Mouse (Mus musculus) midbrain, embryonic 15.5 days (tissue): ENCODE measurements around the gene Tbc1d10b. TPM values are rescaled to one million over a fixed set of nuclear protein-coding genes. Genes with fewer than 3 reads are reported as not detected.

ENCODE experiments used
- ATAC-seq: fragments of 200-750 bp; cut with Nextera tagmentation; replicated peaks from 2 replicates; pipeline ENCODE4 v1.8.0; 2017; ENCODE audit warnings: moderate TSS enrichment
- H3K27ac ChIP-seq: fragments of 300-500 bp; sonication (generic); 2 replicates; pipeline ENCODE4 v1.5.1; 2015; ENCODE audit warnings: mild to moderate bottlenecking, inconsistent platforms
- H3K27me3 ChIP-seq: fragments of 300-500 bp; sonication (generic); replicated peaks from 2 replicates; pipeline ENCODE4 v1.6.1; 2015; ENCODE audit warnings: inconsistent platforms
- H3K36me3 ChIP-seq: fragments of 300-500 bp; sonication (generic); replicated peaks from 2 replicates; pipeline ENCODE4 v1.6.1; 2015; ENCODE audit warnings: inconsistent platforms
- H3K4me1 ChIP-seq: fragments of 300-500 bp; sonication (generic); 2 replicates; pipeline ENCODE4 v1.6.1; 2015; ENCODE audit warnings: inconsistent platforms
- H3K4me2 ChIP-seq: fragments of 300-500 bp; sonication (generic); 2 replicates; pipeline ENCODE4 v1.6.1; 2015; ENCODE audit warnings: inconsistent platforms, mild to moderate bottlenecking, moderate library complexity
- H3K4me3 ChIP-seq: fragments of 300-500 bp; sonication (generic); 2 replicates; pipeline ENCODE4 v1.5.1; 2015; ENCODE audit warnings: mild to moderate bottlenecking, inconsistent platforms
- H3K9ac ChIP-seq: fragments of 300-500 bp; sonication (generic); 2 replicates; pipeline ENCODE4 v1.6.1; 2015; ENCODE audit warnings: mild to moderate bottlenecking, inconsistent platforms
- H3K9me3 ChIP-seq: fragments of 300-500 bp; sonication (generic); 2 replicates; pipeline ENCODE4 v1.6.1; 2016; ENCODE audit warnings: inconsistent platforms
- WGBS: fragments of 180-500 bp; shearing (Covaris S2); methylation state at CpG from one replicate; pipeline ENCODE4 v1.1.7; 2015; ENCODE audit warnings: mixed read lengths; 5-methylcytosine and 5-hydroxymethylcytosine counted together
- polyA plus RNA-seq: library from polyadenylated mRNA; unstranded; fragments of >200 nt; fragmentation: Nextera tagmentation; extraction: Ambion mirVana; gene quantifications from 2 replicates; pipeline ENCODE4 v1.2.1, GENCODE M21; 2015

Tbc1d10b gene
- polyA plus RNA-seq, 1 experiment from 2014 or later = 44.8 TPM

- Histone ChIP-seq H3K9me3 (no peaks in the 10 kb centered on the region), H3K4me3 (no peak overlapping the region), H3K36me3 (no peaks in the 10 kb centered on the region), H3K27ac (no peak overlapping the region), H3K9ac (no peak overlapping the region), H3K4me2 (no peak overlapping the region), H3K4me1 (peaks cover 33% of the 10 kb centered on the region), H3K27me3 (0 out of 2 replicates have a peak, but pooled peaks cover 4% of the 10 kb centered on the region)
- ATAC-seq = no peak
- WGBS = 74% methylated on average over 5 of the region's 5 CpGs
Observed at GRCm38 (mm10) chr7:127211014-127211745, 2.9 kb upstream of the Tbc1d10b start.

DNA sequence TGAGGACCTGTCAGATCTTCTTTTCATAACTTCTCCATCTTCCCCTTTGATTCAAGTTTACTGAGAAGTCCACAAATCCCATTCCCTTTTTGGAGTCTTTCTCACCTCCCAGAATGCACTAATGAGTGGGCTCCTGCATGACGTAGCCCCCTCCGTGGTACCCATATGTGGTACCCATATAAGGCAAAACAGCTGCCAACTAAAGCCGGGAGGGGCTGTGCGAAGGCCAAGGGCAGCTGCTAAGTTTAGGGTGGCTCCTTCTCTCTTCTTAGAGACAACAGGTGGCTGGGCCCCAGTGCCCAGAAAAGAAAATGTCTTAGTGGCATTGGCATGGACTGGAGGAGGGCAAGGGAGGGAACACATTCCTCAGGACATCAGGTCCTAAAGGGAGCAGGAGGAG lies 2.0 kb upstream of the Tbc1d10b start:
- Histone ChIP-seq H3K4me1 (peaks cover 40% of the 10 kb centered on the region), H3K27ac (no peak overlapping the region), H3K9ac (no peak overlapping the region), H3K36me3 (no peaks in the 10 kb centered on the region), H3K4me3 (no peak overlapping the region), H3K4me2 (no peak overlapping the region), H3K9me3 (no peaks in the 10 kb centered on the region), H3K27me3 (0 out of 2 replicates have a peak, but pooled peaks cover 4% of the 10 kb centered on the region)
- no peak for ATAC-seq
- 94% methylated on average over 4 of the region's 4 CpGs for WGBS

DNA sequence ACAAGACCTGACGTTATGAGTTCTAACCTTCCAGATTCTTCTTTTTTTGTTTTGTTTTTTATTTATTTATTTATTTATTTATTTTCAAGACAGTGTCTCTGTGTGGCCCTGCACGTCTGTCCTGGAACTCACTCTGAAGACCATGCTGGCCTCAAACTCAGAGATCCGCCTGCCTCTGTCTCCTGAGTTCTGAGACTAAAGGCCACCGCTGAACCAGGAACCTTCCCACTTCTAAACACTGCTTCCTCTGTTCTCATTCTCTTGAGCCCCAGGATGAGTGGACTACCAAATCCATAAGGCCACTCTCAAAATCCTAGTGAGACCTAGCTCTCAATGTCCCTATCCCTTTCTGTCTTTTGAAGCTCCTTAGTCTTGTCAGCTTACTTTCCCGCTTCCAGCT lies 1.6 kb upstream of the Tbc1d10b start:
- H3K4me2 ChIP-seq = peak overlapping the region; percentile 73
- 0 out of 2 replicates have a peak, but pooled peaks cover 4% of the 10 kb centered on the region for H3K27me3 ChIP-seq
- H3K4me1 ChIP-seq = peaks cover 40% of the 10 kb centered on the region
- no peak for ATAC-seq
- peak overlapping the region; percentile 90 for H3K27ac ChIP-seq
- H3K9ac ChIP-seq = peak overlapping the region; percentile 33; the same call in 1 of the 2 replicates
- no peak overlapping the region for H3K4me3 ChIP-seq
- H3K9me3 ChIP-seq = no peaks in the 10 kb centered on the region
- H3K36me3 ChIP-seq = no peaks in the 10 kb centered on the region
- 81% methylated on average over 5 of the region's 5 CpGs for WGBS

DNA sequence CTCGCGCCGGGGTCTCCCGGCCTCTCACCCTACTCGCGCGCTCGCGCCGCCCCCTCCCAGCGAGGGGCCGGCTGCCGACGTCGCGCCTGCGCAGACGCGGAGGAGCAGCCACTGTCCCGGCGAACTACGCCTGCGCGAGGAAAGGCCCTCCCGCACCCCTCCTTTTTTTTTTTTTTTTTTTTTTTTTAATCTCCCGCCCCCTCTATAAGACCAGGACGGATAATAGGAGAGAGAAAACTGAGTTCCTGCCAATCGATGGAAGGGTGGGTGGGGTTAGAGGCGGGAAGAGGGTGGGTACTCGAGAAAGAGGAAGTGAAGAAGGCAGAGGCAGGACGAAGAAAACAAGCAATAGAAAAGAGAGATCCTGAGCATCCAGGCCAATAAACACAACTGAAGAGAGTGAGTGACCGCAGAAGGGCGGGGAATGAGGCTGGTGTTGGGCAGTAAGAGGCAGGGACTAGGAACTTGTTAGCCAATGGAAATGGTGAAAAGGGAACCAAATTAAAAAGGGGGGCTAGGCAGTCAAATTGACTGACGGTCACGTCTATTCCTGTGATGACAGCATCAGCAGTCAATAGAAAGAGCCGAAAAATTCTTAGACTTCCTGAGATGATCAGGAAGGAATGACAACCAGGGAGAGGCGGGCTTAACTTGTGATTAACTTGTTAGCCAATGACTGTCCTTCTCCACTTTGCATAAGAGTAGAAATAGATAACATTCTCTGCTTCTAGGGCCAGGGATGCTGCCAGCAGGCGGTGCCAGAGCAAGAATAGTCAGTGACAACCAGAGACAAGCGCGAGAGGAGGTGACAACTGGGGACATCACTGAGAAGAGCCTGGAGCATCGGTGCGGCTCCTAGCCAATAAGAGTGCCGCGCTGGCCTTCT lies 528 bp upstream of the Tbc1d10b start, which contains the start of gene Mylpf:
Gene Mylpf (plus strand): TSS at position 338 of the 886 bp plus-strand sequence.
- peak within 1 kb of the TSS; percentile 97 for H3K9ac ChIP-seq
- peak; percentile 96 for ATAC-seq
- H3K27ac ChIP-seq = peak within 1 kb of the TSS; percentile 90
- peak within 1 kb of the TSS; percentile 99 for H3K4me2 ChIP-seq
- peak within 1 kb of the TSS; percentile 98 for H3K4me3 ChIP-seq
- under 1% methylated on average over 44 of the region's 44 CpGs for WGBS
- 0 out of 2 replicates have a peak, but pooled peaks cover under 1% of the 10 kb centered on the region for H3K36me3 ChIP-seq
- H3K27me3 ChIP-seq = 0 out of 2 replicates have a peak, but pooled peaks cover 1% of the 10 kb centered on the region
- peaks cover 42% of the 10 kb centered on the region for H3K4me1 ChIP-seq
- no peaks in the 10 kb centered on the region for H3K9me3 ChIP-seq

GRCm38 (mm10) chr7:127207374-127208294 lies 634 bp downstream of the Tbc1d10b start:
- peaks cover 42% of the 10 kb centered on the region for H3K4me1 ChIP-seq
- H3K27me3 ChIP-seq = no peaks in the 10 kb centered on the region
- peaks cover 11% of the 10 kb centered on the region; the same call in 1 of the 2 replicates for H3K36me3 ChIP-seq
- peak overlapping the region; percentile 90 for H3K27ac ChIP-seq
- 0 out of 2 replicates have a peak, but pooled peaks have one; percentile 5 for ATAC-seq
- under 1% methylated on average over 53 of the region's 53 CpGs for WGBS
- peak overlapping the region; percentile 98 for H3K4me3 ChIP-seq
- no peaks in the 10 kb centered on the region for H3K9me3 ChIP-seq
- peak overlapping the region; percentile 97 for H3K9ac ChIP-seq
- peak overlapping the region; percentile 99 for H3K4me2 ChIP-seq

- Histone ChIP-seq H3K27ac (no peak overlapping the region), H3K9me3 (no peaks in the 10 kb centered on the region), H3K4me1 (peaks cover 42% of the 10 kb centered on the region), H3K4me2 (peak overlapping the region; percentile 99), H3K9ac (peak overlapping the region; percentile 97), H3K27me3 (no peaks in the 10 kb centered on the region), H3K36me3 (peaks cover 13% of the 10 kb centered on the region; the same call in 1 of the 2 replicates), H3K4me3 (peak overlapping the region; percentile 98)
- no peak for ATAC-seq
- 65% methylated on average over 2 of the region's 2 CpGs for WGBS
Observed at GRCm38 (mm10) chr7:127206606-127207005, 1.7 kb downstream of the Tbc1d10b start.

GRCm38 (mm10) chr7:127196484-127196883 lies 11.8 kb downstream of the Tbc1d10b start:
- WGBS = 59% methylated on average over 11 of the region's 11 CpGs
- Histone ChIP-seq H3K9ac (peak overlapping the region; percentile 49), H3K4me2 (peak overlapping the region; percentile 78), H3K4me3 (peak overlapping the region; percentile 82), H3K4me1 (peaks cover 25% of the 10 kb centered on the region), H3K9me3 (no peaks in the 10 kb centered on the region), H3K27me3 (no peaks in the 10 kb centered on the region), H3K36me3 (peaks cover 62% of the 10 kb centered on the region), H3K27ac (peak overlapping the region; percentile 79)
- ATAC-seq = no peak

GRCm38 (mm10) chr7:127195544-127196295 lies 12.5 kb downstream of the Tbc1d10b start, which contains the start of gene Cd2bp2:
TSS of gene Cd2bp2 (minus strand) at chr7:127196050.
- Histone ChIP-seq H3K4me1 (peaks cover 25% of the 10 kb centered on the region), H3K36me3 (peaks cover 57% of the 10 kb centered on the region), H3K4me3 (peak within 1 kb of the TSS; percentile 82), H3K9me3 (no peaks in the 10 kb centered on the region), H3K4me2 (peak within 1 kb of the TSS; percentile 78), H3K9ac (peak within 1 kb of the TSS; percentile 69), H3K27me3 (no peaks in the 10 kb centered on the region), H3K27ac (peak within 1 kb of the TSS; percentile 90)
- under 1% methylated on average over 51 of the region's 51 CpGs for WGBS
- ATAC-seq = peak; percentile 97

- Histone ChIP-seq H3K4me2 (peak overlapping the region; percentile 78), H3K9me3 (no peaks in the 10 kb centered on the region), H3K27ac (no peak overlapping the region), H3K36me3 (peaks cover 51% of the 10 kb centered on the region), H3K27me3 (no peaks in the 10 kb centered on the region), H3K9ac (peak overlapping the region; percentile 69), H3K4me1 (peaks cover 25% of the 10 kb centered on the region), H3K4me3 (peak overlapping the region; percentile 82)
- no peak for ATAC-seq
- WGBS = 87% methylated on average over 7 of the region's 7 CpGs
Observed at GRCm38 (mm10) chr7:127194633-127195029, 13.6 kb downstream of the Tbc1d10b start.

GRCm38 (mm10) chr7:127194011-127194632 lies 14.1 kb downstream of the Tbc1d10b start:
- no peak overlapping the region for H3K9ac ChIP-seq
- no peak overlapping the region for H3K4me3 ChIP-seq
- H3K27me3 ChIP-seq = no peaks in the 10 kb centered on the region
- peaks cover 47% of the 10 kb centered on the region for H3K36me3 ChIP-seq
- peak overlapping the region; percentile 78; the same call in 1 of the 2 replicates for H3K4me2 ChIP-seq
- no peak overlapping the region for H3K27ac ChIP-seq
- ATAC-seq = no peak
- H3K4me1 ChIP-seq = peaks cover 25% of the 10 kb centered on the region
- no peaks in the 10 kb centered on the region for H3K9me3 ChIP-seq
- 93% methylated on average over 17 of the region's 17 CpGs for WGBS
